Mouse (Mus musculus) cerebellum, adult 2 months (tissue): Measurements from ENCODE around the gene Dnajc25.

Experiments used
- CTCF ChIP-seq: fragments of 200-500 bp; IDR thresholded peaks from 2 replicates; pipeline ENCODE4 v1.5.1; 2011; ENCODE audit warnings: low read depth, mild to moderate bottlenecking, control low read depth, low read length, moderate library complexity, borderline replicate concordance; ENCODE audit not compliant: insufficient read depth
- POLR2A ChIP-seq: fragments of 200-500 bp; IDR thresholded peaks from 2 replicates; pipeline ENCODE4 v1.6.1; 2011; ENCODE audit warnings: low read length, control low read depth, borderline replicate concordance; ENCODE audit not compliant: insufficient read depth

DNA sequence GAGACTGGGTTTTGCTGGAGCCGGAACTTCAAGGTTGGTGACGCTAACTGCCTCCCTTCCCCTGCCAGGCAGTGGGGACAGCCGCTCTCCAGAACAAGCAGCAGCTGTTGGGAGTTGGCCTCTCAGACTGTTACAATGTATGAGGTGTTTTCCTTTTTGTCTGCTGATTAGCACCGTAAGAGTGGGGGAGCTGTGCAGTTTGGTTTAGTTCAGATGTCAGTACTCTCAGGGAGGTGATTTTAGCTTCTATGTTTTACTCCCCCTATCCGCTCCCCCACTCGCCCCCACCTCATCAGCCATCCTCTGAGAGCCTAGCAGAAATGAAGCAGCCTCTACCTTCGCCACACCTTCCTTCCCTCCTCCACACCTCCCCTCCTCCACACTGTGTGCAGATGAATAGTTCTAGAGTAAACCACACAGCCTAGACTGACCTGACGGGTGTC, 410 bp downstream of the Dnajc25 start:
- TF ChIP-seq CTCF, result no peak
- no peak for TF ChIP-seq POLR2A
